Mouse (Mus musculus) thymus, postnatal 4 days (tissue): ENCODE data around the gene Stard13.

Experiments used
- DNase-seq: peaks from one replicate; pipeline ENCODE4 v3.0.0; 2021

The Stard13 gene

GRCm38 (mm10) chr5:151002051-151002450, 231.6 kb downstream of the Stard13 start:
- DNase-seq, result no peak

GRCm38 (mm10) chr5:151001111-151001510, 232.5 kb downstream of the Stard13 start:
- DNase-seq, result no peak

- no peak for DNase-seq
Observed at GRCm38 (mm10) chr5:150996586-150996985, 237.1 kb downstream of the Stard13 start.

GRCm38 (mm10) chr5:150994096-150994495, 239.5 kb downstream of the Stard13 start:
- no peak for DNase-seq
